ENCODE assay signal across 14 mouse cellular contexts in the genomic region with DNA sequence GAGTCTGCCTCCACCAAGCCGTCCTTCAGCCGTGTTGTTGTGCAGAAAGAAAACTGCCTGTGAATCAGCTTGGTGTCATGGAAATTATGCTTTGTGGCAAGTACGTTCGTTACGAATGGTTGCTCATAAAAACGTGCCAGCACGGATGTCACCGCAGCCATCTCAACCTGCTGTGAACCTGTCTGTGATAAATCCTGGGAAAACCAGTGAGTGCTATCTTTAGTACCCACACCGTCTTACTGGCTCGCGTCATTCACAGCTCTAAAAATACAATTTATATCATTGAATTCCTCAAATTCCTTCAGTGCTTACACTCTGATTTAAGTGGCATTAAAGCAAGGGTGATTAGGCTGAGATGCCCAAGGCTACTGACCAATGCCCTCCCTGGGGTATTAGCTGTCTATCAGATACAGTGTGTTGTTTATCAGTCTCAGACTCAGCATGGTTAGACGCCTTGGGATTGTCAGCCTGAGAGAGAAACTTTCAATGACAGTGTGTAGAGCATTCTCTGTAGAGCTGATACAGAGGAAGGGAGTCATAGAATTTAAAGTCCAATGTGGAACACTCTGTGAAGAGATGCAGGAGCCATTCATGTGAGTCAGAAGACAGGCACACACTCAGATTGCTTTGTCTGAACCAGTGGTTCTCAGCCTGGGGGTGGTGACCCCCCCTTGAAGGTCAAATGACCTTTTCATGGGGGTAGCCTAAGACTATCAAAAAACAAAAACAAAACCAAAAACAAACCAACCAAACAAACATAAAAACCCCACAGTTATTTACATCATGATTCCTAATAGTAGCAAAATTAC.
A peak's percentile ranks its signal among the peaks of the same experiment; 100 is the strongest.
DNase-seq lines count a peak whose midpoint lies in the region; ATAC-seq and TF ChIP-seq lines count a peak whose summit lies in the region.
"Had no signal": no experiment of that assay in that cellular context is flagged by ENCODE, and none has a peak within 500 bp of the region (broad histone marks: within the 10 kb centered on the region; RNA-seq: fewer than 3 reads in every experiment).

No protein-coding gene starts in this region.

- H3K27ac ChIP-seq in cerebellum, adult 2 months (ENCODE audit: insufficient read depth, low read length) = no peak overlapping the region
- peak overlapping the region; percentile 90 for H3K27ac ChIP-seq in embryonic fibroblast, embryonic 13.5 days (ENCODE audit: insufficient read depth, low read length)
- H3K27ac ChIP-seq in heart, postnatal 0 days (ENCODE audit: low read depth) = peak overlapping the region; percentile 94
- H3K27ac ChIP-seq: embryonic facial prominence, embryonic 12.5 days; forebrain, embryonic 12.5 days; liver, embryonic 14.5 days had no signal

- peak; percentile 13 to 29 for DNase-seq in cerebellum, adult 2 months
- no peak for DNase-seq in cerebellum, adult 11 months
- DNase-seq in left cerebral cortex, postnatal 14 days (ENCODE audit: low spot score in 2 of 2) = peak; percentile 34 to 59
- no peak for DNase-seq in left cerebral cortex, postnatal 4 days
- peak; percentile 90 for DNase-seq in heart, postnatal 0 days (ENCODE audit: low spot score)
- no peak for DNase-seq in natural killer cell, adult 2 months (ENCODE audit: low spot score in 2 of 2)
- DNase-seq in ovary, postnatal 14 days (ENCODE audit: low spot score) = no peak
- DNase-seq: thymus, adult 2 months had no signal

- ATAC-seq in heart, postnatal 0 days (ENCODE audit: insufficient read depth, low read depth) = peak; percentile 81

- H3K36me3 ChIP-seq in heart, postnatal 0 days (replicated peaks; ENCODE audit: control insufficient read depth, insufficient read depth, low read length) = no peaks in the 10 kb centered on the region
- H3K36me3 ChIP-seq: embryonic facial prominence, embryonic 12.5 days; forebrain, embryonic 12.5 days; G1E had no signal

- no peak for TF ChIP-seq POLR2A in cerebellum, adult 2 months (IDR thresholded peaks at IDR 0.05; ENCODE audit: borderline replicate concordance, insufficient read depth, low read length)
- TF ChIP-seq POLR2A in embryonic fibroblast, embryonic 13.5 days (IDR thresholded peaks at IDR 0.05; ENCODE audit: low read depth, low read length) = no peak

- H3K4me1 ChIP-seq in cerebellum, adult 2 months (ENCODE audit: control insufficient read depth, insufficient read depth, low read length) = no peaks in the 10 kb centered on the region
- H3K4me1 ChIP-seq in embryonic fibroblast, embryonic 13.5 days (ENCODE audit: control insufficient read depth, insufficient read depth, low read length) = peaks cover 13% of the 10 kb centered on the region
- peaks cover 33% of the 10 kb centered on the region for H3K4me1 ChIP-seq in heart, postnatal 0 days (ENCODE audit: control insufficient read depth, insufficient read depth)
- H3K4me1 ChIP-seq: megakaryocyte, embryonic 14.5 days had no signal

- H3K27me3 ChIP-seq in cerebellum, adult 2 months (ENCODE audit: control insufficient read depth, insufficient read depth, low read length) = no peaks in the 10 kb centered on the region
- H3K27me3 ChIP-seq in heart, postnatal 0 days (ENCODE audit: control insufficient read depth, insufficient read depth, low read length) = no peaks in the 10 kb centered on the region
- H3K27me3 ChIP-seq: embryonic facial prominence, embryonic 12.5 days; forebrain, embryonic 12.5 days; megakaryocyte, embryonic 14.5 days had no signal

- WGBS in cerebellum, adult 2 months = 19% methylated on average over 12 of the region's 12 CpGs
- WGBS in heart, postnatal 0 days = 20% methylated on average over 12 of the region's 12 CpGs

- TF ChIP-seq EP300 in heart, postnatal 0 days (IDR thresholded peaks at IDR 0.05; ENCODE audit: low read depth) = peak; percentile 92

- H3K4me2 ChIP-seq in heart, postnatal 0 days (ENCODE audit: low read depth, low read length) = peak overlapping the region; percentile 54
- H3K4me2 ChIP-seq: embryonic facial prominence, embryonic 12.5 days; forebrain, embryonic 12.5 days had no signal

- no peaks in the 10 kb centered on the region for H3K9me3 ChIP-seq in heart, postnatal 0 days (replicated peaks; ENCODE audit: control insufficient read depth, low read length)
- H3K9me3 ChIP-seq: embryonic facial prominence, embryonic 12.5 days; forebrain, embryonic 12.5 days; G1E had no signal

- no peak overlapping the region for H3K4me3 ChIP-seq in cerebellum, adult 2 months (replicated peaks; ENCODE audit: insufficient read depth, low read depth, low read length)
- H3K4me3 ChIP-seq in embryonic fibroblast, embryonic 13.5 days (ENCODE audit: insufficient read depth, low read length) = no peak overlapping the region
- peak overlapping the region; percentile 25 for H3K4me3 ChIP-seq in heart, postnatal 0 days (ENCODE audit: low read depth, low read length)
- H3K4me3 ChIP-seq: embryonic facial prominence, embryonic 12.5 days; forebrain, embryonic 12.5 days; megakaryocyte, embryonic 14.5 days had no signal

- peak overlapping the region; percentile 56 for H3K9ac ChIP-seq in heart, postnatal 0 days (replicated peaks; ENCODE audit: low read depth, low read length)
- H3K9ac ChIP-seq: embryonic facial prominence, embryonic 12.5 days; forebrain, embryonic 12.5 days; liver, embryonic 14.5 days had no signal

- intact Hi-C loops in left cerebral cortex, postnatal 14 days (cut with DNase I) = no loop called here
- intact Hi-C loops in left cerebral cortex, postnatal 4 days (cut with DNase I) = no loop called here

- no peak for TF ChIP-seq CTCF in cerebellum, adult 2 months (IDR thresholded peaks at IDR 0.05; ENCODE audit: borderline replicate concordance, insufficient read depth, low read depth, low read length)
- no peak for TF ChIP-seq CTCF in embryonic fibroblast, embryonic 13.5 days (IDR thresholded peaks at IDR 0.05; ENCODE audit: borderline replicate concordance, insufficient read depth, low read length)
- no peak for TF ChIP-seq CTCF in heart, postnatal 0 days (IDR thresholded peaks at IDR 0.05; ENCODE audit: low read depth)

Comparison
In these comparisons a context has a peak if more than half of its experiments do, and no peak if none do; other contexts are left out.
1. DNase-seq: peak in cerebellum, adult 2 months (2 of 2), left cerebral cortex, postnatal 14 days (2 of 2) and heart, postnatal 0 days (single experiment); none in cerebellum, adult 11 months (single experiment), left cerebral cortex, postnatal 4 days (single experiment), natural killer cell, adult 2 months (0 of 2) and ovary, postnatal 14 days (single experiment).